Mouse (Mus musculus): ENCODE results near the gene Gm8251.

DNA sequence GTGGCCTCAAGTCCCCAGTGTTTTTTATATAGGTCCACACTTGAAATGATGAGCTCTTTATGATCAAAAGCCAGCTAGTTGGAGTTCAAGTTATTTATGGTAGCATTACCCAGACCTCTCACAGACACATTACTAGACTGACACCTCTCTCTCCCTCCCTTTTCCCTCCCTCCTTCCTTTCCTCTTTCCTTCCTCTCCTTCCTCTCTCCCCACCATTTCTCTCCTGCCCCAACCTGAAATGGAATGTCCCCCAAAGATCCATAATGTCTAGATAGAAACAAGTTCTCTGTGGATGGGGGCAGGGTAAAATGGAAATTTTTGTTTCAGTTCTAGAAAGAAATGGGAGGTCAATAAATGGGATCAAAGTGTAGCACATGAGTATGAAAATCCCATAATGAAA lies 41.8 kb downstream of the Gm8251 start, which contains the start of gene Mettl21c:
- no peak for TF ChIP-seq CTCF (IDR thresholded peaks at IDR 0.05; ENCODE audit: low read depth)
- no peak for TF ChIP-seq EP300 (optimal IDR thresholded peaks at IDR 0.05)

Data from stomach, postnatal 0 days (tissue).